10 mouse cellular contexts compared by ENCODE assay signal in genomic region chr4:119068918-119069317, GRCm38 (mm10). TPM values are rescaled to one million over a fixed set of nuclear protein-coding genes. Genes with fewer than 3 reads are reported as not detected.
DNase-seq lines count a peak whose midpoint lies in the region; ATAC-seq and TF ChIP-seq lines count a peak whose summit lies in the region.
"Had no signal": no experiment of that assay in that cellular context is flagged by ENCODE, and none has a peak within 500 bp of the region (broad histone marks: within the 10 kb centered on the region; RNA-seq: fewer than 3 reads in every experiment).

No protein-coding gene starts in this region.

- no peak overlapping the region for H3K27ac ChIP-seq in heart, postnatal 0 days (ENCODE audit: low read depth)
- H3K27ac ChIP-seq in liver, embryonic 12.5 days = no peak overlapping the region

- no peak overlapping the region for H3K4me2 ChIP-seq in heart, postnatal 0 days (ENCODE audit: low read depth, low read length)
- no peak overlapping the region for H3K4me2 ChIP-seq in liver, embryonic 12.5 days

- H3K9me3 ChIP-seq in heart, postnatal 0 days (replicated peaks; ENCODE audit: control insufficient read depth, low read length) = no peaks in the 10 kb centered on the region
- H3K9me3 ChIP-seq in liver, embryonic 12.5 days (replicated peaks) = no peaks in the 10 kb centered on the region

- peaks cover 9% of the 10 kb centered on the region; the same call in 1 of the 2 replicates for H3K4me1 ChIP-seq in heart, postnatal 0 days (ENCODE audit: control insufficient read depth, insufficient read depth)
- peaks cover 36% of the 10 kb centered on the region for H3K4me1 ChIP-seq in liver, embryonic 12.5 days

- H3K27me3 ChIP-seq in heart, postnatal 0 days (ENCODE audit: control insufficient read depth, insufficient read depth, low read length) = peaks cover 7% of the 10 kb centered on the region; the same call in 1 of the 2 replicates
- peaks cover 68% of the 10 kb centered on the region for H3K27me3 ChIP-seq in liver, embryonic 12.5 days (replicated peaks)

- ATAC-seq in heart, postnatal 0 days (ENCODE audit: insufficient read depth, low read depth) = peak; percentile 59; the same call in 1 of the 2 replicates
- peak; percentile 78 for ATAC-seq in liver, embryonic 12.5 days

- 51% methylated on average over 6 of the region's 6 CpGs for WGBS in heart, postnatal 0 days
- 32% methylated on average over 6 of the region's 6 CpGs for WGBS in liver, embryonic 12.5 days (ENCODE audit: insufficient replicate concordance)

- peak; percentile 46 for TF ChIP-seq CTCF in heart, postnatal 0 days (IDR thresholded peaks at IDR 0.05; ENCODE audit: low read depth)

- no peaks in the 10 kb centered on the region for H3K36me3 ChIP-seq in heart, postnatal 0 days (replicated peaks; ENCODE audit: control insufficient read depth, insufficient read depth, low read length)
- H3K36me3 ChIP-seq in liver, embryonic 12.5 days = no peaks in the 10 kb centered on the region

- TF ChIP-seq EP300 in heart, postnatal 0 days (IDR thresholded peaks at IDR 0.05; ENCODE audit: low read depth) = no peak

- H3K4me3 ChIP-seq in heart, postnatal 0 days (ENCODE audit: low read depth, low read length) = no peak overlapping the region
- H3K4me3 ChIP-seq in liver, embryonic 12.5 days = no peak overlapping the region
- H3K4me3 ChIP-seq: myocyte had no signal

- H3K9ac ChIP-seq in heart, postnatal 0 days (replicated peaks; ENCODE audit: low read depth, low read length) = no peak overlapping the region
- H3K9ac ChIP-seq in liver, embryonic 12.5 days = peak overlapping the region; percentile 10; the same call in 1 of the 2 replicates

- DNase-seq in heart, postnatal 0 days (ENCODE audit: low spot score) = no peak
- DNase-seq in heart, adult 8-10 months (ENCODE audit: low spot score) = no peak
- peak; percentile 22 for DNase-seq in 3T3-L1 (ENCODE audit: low read depth, low spot score)
- DNase-seq in R1 (ENCODE audit: low read depth, low spot score) = peak; percentile 86
- DNase-seq in urinary bladder, adult 2 months (ENCODE audit: low spot score) = no peak
- DNase-seq in adrenal gland, adult 2 months = no peak
- no peak for DNase-seq in spleen, adult 18-20 months
- DNase-seq: layer of hippocampus, adult 9-11 months had no signal

RNA-seq across cellular contexts. Expression of gene Slc2a1, which starts 39.6 kb away (rescaled TPM):
- total RNA-seq in heart, postnatal 0 days (2014; rRNA removed; ENCODE audit: low replicate concordance) = 93.0 and 120 TPM in 2 replicates
- polyA plus RNA-seq in heart, postnatal 0 days (2015; fragmentation: Nextera tagmentation; extraction: Ambion mirVana) = 19.0 and 19.7 TPM in 2 replicates
- total RNA-seq in heart, adult 8-10 months (2022) = 10 to 100 TPM; 12.6 to 22.5 (median 14.9) TPM
- polyA plus RNA-seq in liver, embryonic 12.5 days (2016; fragmentation: Nextera tagmentation; extraction: Ambion mirVana) = 309 TPM in 2 replicates
- 36.2 and 38.7 TPM in 2 replicates for polyA plus RNA-seq in urinary bladder, adult 2 months (2012; rRNA removed)
- 10 to 100 TPM; 21.9 to 22.0 TPM for total RNA-seq in adrenal gland, adult 2 months (2021)
- polyA plus RNA-seq in adrenal gland, adult 2 months (2012; rRNA removed) = 35.8 and 39.4 TPM in 2 replicates

Comparison
In these comparisons a context has a peak if more than half of its experiments do, and no peak if none do; other contexts are left out.
1. DNase-seq: peak in 3T3-L1 (single experiment) and R1 (single experiment); none in heart, postnatal 0 days (single experiment), heart, adult 8-10 months (single experiment), urinary bladder, adult 2 months (single experiment), adrenal gland, adult 2 months (single experiment) and spleen, adult 18-20 months (0 of 2).